Mouse (Mus musculus) frontal cortex, postnatal 25 days (tissue): ENCODE data around the gene Gm9999.
A peak's percentile ranks its signal among the peaks of the same experiment; 100 is the strongest.
"Not testable (repeated sequence)": the region's sequence is repeated elsewhere in the genome, so short reads cannot be mapped to it uniquely, and the experiment has no call there.

Source experiments
- DNase-seq, 2 experiments: peaks; one replicate each; pipeline ENCODE4 v3.0.0; 2022; ENCODE audit warnings: low spot score in 2 of 2

The Gm9999 gene

DNA sequence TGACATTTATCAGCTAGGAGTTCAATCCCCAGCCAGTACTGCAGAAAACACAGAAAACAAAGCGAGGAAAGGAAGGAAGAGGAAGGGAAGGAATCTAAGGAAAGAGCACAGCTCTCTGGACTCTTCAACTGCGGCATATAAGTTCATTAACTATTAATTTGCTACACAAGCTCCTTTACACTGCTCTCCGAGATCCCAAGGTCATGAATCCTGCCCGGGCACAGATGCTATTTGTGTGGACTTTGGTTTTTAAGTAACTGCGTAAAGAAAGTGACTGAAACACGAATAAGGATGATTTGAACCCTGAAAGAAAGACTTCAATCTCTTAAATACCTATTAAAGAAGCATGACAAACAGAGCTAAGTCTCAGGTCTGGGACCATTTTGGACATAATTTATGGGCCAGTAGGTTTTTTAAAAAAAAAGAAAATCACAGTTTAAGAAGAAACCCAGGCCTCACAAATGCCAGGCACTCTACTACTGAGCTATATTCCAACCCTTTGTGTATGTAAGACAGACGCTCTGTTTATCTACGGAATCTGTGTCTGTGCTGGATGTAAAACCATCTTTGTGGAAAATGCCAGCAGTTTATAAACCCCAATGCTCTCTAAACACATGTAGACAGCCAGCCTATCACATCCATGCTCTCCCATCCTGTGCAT is 16.7 kb downstream of the Gm9999 start:
- DNase-seq: no peak

DNA sequence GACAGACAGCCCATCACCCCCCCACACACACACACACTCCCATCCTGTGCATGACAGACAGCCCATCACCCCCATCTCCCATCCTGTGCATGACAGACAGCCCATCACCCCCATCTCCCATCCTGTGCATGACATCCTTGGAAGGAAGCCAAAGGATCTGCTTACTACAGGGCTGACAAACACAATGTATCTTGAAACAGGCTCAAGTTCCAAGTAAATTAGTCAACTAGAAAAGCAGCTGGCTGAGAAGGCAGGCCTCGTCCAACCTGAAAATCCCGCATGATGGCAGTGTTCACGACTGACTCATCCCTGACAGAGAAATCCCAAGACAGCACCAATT is 17.2 kb downstream of the Gm9999 start:
- DNase-seq: no peak

DNA sequence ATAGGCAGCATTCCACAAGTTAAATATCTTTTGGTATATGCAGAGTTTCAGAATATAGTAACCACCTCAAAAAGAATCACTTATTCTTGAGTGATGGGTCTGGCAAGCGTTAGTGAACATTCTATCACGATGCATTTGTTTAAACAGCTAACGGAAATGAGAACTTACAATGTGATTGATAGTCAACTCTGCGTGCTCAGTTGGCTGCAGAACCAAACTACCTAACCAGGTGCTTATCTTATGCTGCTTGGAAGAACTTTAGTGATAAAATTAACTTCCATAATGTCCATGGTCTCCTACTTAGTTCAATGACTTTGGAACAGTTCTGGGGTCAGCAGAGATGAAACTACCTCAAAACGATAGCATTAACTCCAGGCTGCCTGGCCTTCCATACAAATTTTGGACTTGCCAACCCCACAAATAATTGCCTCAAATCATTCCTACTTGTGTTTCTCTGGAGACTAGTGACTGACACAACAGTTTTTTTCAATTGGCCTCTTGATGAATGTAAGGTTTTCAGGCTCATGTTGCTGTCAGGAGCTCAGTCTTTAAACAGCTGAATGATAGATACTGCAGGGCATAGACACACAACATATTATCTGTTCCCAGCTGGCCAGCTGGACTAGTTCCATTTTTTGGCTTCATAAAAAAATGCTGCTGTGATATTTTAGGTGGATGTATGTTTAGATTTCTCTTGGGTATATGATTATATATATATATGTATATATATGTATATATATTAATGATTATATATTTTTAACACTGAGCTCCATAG is 17.9 kb downstream of the Gm9999 start:
- no peak for DNase-seq

DNA sequence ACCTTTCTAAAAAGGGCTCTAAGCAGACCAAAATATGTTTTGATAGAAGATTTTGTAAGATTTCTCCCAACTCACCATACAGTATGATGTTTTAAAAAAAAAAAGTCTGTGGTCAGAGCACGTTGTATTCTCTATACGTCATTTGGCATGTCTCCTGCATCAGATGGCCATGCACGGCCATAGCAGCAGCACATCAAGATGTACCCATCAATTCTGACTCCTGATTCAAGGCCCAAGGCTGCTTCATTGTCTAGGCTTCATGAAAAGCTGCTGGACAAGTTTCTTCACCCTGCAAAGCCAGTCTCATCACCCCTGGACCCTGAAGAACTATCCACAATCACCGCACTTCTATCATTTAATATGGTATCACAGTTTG is 18.5 kb downstream of the Gm9999 start:
- DNase-seq: no peak

DNA sequence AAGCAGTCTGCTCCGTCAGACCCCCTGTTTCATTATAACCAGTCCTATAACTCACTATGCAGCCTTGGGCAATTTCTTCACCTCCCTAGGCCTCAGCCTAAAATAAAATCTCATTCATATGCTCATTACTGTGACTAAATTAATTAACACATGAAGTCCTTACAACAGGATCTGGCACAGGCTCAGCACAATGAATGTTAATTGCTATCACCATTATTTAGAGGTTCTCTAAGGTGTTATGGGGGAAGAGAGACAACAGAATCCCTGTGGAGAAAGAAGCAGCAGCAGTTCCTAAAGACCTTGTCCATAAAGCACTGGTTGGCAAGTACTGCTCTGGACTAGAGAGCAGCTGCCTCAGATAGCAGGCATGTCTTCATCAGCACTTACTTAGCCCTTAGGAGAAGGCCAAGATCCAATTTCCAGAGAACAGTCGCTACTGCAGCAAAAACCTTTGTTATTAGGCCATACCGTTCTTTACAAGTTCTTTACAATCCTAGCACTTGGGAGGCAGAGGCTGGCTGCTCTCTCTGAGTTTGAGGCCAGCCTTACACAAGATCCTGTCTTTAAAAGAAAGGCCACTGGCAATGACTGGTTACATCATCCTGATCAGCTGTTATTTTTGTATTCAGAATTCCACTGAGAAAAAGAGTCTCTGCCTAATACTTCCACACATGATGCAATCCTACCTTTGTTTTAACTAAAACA is 20.2 kb downstream of the Gm9999 start:
- no peak for DNase-seq

DNA sequence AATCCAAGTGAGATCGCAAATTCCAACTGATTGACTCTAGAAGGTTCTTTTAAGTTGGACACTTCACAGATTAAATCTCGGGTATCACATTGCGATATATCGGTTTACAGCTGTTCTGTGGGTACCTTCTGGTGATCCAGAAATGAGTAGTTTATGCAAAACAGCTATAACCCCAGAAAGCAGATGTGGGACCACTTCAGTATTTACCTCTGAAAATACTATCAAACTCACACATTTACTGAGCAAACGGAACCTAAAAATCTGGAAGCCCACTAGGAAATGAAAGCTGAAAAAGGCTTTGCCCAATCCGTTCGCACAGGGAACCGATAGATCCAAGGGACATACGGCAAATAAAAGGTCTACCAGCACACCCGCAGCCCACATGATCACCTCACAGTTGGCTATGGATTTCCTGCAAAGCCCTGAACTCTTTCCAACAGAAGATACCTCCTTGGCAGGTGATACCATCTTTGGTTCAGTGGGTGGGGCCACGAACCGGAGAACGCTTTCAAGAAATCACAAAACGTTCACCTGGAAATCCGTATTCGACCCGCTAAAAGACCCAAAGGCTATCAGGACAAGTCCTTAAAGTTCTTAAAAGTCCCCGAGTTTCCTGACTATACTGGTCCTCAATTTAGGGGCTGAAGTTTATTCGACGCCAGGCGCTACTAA is 23.9 kb downstream of the Gm9999 start:
- DNase-seq: no peak

DNA sequence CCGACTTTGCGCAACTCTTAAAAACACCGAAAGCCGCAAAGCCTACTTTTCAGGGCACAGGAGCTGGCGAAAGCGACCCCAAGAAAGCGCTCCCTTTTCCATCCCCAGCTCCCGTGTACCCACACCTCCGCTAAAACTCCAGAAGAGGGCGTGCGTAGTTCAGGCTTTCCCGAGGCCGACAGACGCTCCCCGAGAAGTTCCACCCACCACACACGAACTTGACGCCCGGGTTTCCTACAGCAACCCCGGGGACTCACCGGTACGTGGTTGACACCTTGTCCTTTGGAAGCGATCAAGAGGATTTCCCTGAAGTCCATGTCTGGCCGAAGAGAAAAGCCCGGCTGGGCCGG is 24.4 kb downstream of the Gm9999 start:
- no peak for DNase-seq

DNA sequence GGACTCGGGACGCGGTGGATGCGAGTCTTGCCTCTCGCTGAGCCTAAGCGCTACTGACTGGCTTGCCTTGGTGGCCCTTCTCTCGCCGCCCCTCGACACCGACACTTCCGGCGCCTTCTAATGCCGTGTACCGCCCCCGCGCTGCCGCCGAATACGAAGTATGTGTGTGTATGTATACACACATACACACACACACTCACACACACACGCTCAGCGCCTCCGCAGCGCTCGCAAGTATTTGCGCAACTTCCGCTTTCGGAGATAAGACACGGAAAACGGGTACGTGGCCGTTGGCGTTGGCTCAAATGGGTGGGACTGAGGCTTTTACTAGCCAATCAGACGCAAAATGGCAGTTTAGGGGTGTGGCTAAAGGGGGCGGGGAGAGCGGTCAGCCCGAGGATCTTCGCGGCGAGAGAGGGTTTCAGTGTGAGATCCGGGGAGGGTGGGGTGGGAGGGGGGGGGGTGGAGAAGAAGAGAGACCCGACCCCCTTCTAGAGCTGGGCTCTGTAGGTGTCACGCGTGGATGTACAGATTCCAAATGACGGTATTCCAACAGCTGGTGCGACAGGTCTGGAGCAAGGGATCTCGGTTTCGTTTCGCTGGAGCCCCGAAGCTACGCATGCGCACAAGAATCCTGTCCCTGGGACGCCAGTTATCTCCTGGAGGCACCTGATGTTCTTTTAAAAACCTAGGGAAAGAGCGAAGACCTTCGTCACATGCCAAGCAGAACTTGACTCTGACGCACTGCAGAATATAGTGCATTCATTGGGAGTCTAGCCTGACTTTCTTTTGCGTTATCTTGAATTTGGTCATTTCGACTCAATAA is 25.0 kb downstream of the Gm9999 start, which contains the start of gene Spty2d1:
Spty2d1 (minus strand) TSS at position 244 of the 826 bp plus-strand sequence.
- DNase-seq: peak; percentile 98 to 99

DNA sequence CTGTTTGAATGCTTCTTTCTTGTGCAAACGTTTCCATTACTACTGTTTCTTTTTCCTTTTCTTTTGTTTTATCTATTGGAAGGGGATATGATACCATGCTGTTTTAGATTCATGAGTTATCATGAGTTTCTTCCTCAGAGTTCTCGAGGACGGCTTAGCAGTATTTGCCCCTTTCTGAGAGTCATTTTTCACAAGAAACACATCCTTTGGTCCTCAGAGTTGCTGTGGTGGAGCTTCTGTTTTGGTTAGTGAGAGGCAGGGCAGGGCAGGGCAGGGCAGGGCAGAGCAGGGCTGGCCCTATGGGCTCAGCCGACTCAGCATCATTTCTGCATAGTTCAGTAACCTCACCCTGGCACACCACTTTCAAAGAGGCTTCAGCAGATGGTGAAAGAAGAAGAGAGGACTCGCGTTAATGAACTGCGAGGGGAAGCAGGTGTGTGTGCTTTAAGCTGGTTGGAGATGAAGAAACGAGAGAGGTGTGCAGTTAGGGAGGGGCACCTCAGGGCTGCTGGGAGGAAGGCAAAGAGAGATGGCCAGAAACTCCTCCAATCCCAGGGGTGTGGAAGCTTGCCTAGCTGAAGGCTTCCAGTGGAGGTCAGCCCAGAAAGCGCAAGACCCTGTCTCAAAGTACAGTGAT is 29.9 kb downstream of the Gm9999 start:
- DNase-seq: no peak

DNA sequence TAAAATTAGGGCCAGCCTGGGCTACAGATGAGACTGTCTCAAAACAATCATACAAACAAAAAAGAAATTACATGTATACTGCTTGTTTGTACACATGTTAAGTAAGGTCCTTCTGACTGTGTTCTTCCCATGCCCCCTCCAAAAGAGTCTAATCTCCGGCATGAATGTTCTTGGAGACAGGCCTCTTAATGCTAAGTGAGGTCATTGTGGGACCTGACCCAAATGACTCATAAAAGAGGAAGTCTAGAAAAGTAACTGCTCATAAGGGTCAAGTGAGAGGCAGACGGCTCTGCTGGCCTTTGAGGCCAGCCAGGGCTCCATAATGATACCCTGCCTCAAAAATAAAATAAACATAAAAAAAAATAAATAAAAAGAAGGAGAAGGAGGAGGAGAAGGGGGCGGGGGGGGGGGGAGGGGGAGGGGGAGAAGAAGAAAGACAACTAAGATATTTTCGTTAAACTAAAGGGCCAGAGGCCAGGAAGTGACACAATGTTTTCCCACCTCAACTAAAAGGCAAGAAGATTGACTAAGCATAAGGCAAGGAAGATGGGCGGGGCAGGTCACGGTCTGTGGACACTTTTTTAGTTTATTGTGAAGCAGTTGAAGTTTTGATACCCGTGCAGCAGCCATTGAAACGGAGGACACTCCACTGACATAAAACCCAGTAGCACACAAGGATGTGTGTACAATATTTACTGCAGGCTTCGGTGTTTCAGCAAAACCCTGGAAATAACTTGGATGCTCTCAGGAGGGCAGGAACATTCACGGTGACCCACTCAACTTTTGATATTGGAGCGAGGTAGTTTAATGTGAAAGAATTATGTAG is 31.4 kb downstream of the Gm9999 start:
- no peak for DNase-seq

DNA sequence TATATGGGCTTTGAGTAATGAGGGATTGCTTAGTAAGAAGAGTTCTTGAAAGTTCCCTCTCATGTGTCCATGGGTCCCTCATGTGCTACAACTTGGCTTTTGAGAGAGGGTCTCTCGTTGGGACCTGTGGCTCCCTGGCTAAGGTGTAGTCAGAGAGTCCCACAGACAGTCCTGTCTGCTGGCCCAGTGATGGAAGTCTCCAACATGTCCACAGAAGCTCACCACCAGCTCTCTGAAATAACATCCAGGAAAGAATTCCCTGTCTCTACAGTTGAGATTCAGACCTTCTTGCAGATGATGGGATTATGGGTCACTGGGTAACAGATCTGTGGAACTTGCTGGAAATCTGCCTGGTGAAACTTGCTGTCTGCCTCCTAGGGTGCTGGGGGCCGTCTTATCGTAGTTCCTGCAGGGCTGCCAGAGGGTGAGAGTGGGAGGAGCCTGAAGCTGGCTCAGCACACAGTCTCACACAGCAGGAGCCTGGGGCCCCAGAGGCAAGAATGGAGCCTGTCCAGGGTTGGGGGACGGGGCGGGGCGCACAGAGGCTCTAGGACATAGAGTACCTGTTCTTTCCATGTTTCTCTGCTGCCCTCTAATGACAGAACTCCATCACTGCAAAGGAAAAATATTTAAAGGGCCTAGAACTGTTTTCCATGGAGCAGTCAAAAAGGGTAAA is 32.1 kb downstream of the Gm9999 start:
- DNase-seq: peak; percentile 48 to 62

DNA sequence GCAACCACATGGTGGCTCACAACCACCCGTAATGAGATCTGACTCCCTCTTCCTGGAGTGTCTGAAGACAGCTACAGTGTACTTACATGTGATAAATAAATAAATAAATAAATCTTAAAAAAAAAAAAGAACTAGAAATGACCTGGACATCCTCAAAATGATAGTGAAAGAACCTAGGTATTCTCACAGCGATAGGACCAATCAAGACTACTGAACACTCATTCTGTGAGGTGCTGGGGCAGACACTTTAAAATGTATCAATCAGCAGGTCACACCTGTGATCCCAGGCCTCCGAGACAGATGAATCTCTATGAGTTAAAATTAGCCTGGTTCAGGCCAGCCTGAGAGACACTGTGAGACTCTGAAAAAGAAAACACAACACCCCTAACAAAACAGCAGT is 33.2 kb downstream of the Gm9999 start:
- DNase-seq: no peak

DNA sequence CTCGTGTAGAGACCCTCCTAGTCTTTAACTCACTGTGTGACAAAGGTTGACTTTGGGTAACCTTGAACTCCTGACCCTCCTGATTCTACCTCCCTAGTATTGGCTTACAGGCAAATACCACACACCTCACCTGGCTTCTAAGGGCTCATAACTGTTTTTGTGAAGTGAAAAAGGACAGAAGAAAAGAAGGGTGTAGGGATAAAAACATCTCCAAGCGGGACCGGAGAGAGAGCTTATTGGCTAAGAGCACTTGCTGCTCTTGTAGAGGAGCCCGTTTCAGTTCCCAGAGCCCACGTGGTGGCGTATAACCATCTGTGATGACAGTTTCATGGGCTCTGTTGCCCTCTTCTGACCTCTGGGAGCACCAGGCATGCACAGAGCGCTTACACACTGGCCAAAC is 33.8 kb downstream of the Gm9999 start:
- no peak for DNase-seq

DNA sequence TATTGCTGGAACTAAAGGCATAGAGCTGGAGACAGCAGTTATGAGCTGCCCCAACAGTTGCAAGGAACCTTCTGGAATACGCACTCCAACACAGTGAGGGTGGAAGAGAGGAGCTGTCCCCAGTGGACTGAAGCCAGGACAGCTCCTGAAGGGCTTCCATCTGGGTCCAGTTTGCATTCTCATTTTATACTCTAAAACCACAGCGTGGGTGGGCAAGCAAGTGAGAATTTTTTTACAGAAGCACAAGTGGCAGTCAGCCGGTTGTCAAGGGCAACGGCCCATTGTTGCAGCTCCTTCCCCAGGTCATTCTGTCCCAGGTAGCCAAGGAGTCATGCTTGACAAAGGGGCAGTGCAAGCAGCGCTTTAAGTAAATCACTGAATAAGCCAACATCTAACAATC is 36.3 kb downstream of the Gm9999 start:
- peak in 1 of 2 experiments; percentile 11 for DNase-seq

DNA sequence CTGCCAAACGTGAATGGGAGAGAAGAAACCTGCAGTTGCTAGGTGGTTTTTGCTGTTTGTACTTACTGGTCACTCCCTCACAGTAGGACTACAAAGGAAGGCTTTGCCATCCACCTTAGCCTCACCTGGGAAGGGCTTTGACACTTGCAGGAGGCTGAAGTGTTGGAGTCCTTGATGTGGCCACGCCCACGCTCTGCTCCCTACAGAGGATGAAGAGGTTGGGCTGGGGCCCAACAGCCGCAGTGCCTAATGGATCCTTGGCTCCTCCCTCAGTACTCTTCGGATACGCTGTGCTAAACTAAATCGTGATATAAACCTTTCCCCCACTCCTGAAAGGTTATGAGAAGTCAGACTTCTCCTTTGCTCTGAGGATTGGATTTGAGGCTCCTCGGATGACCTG is 37.6 kb downstream of the Gm9999 start:
- DNase-seq: no peak

DNA sequence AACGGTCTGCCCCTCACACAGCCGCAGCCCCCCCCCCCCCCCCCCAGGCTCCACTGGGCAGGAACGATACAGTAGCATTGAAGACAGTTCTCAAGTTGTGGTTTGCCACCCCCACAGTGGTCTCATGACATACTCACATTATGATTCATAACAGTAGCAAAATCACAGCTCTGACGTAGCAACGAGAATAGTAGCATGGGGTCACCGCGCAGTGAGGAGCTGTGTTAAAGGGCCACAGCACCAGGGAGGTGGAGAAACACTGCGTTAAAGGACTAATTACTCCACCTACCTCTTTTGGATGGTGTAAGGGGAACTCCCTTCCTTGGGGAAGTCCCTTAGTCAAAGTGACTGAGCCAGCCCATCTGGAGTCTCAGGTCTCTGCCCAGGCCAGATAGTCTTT is 39.1 kb downstream of the Gm9999 start:
- DNase-seq: no peak

DNA sequence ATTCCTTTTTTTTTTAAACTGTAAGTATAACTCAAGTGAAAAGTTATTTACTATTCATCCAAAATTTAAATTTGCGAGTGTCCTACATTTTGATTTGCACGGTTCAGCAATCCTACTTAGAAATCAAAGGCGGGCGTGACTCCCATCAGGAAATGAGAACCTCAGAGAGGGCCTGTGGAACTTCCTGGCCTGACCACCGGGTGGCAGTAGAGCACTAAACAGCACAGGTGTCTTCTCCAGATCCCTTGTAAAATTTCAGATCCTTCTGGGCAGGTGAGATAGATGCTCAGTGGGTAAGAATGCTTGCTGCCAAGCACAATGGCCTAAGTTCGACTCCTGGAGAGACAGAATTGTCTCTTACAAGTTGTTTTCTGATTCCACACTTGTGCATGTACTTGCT is 40.1 kb downstream of the Gm9999 start:
- peak; percentile 87 to 89 for DNase-seq

DNA sequence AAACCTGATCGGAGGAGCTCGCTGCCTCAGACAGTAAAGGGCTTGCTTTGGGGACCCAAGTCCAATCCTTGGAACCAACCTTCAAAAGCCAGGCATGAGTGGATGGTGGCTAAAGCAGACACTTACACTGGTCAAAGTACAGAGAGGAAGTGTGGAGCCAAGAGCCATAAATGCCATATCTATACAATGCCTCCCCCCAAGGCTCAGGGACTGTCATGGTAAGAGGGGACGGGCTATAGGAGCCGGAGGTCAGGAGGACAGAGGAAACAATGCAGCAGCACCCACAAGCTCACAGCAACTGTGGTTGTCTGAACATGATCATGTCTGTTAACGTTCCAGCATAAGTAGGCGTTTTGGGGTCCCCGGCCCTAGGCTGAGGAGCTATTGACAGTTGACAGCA is 41.1 kb downstream of the Gm9999 start:
- no peak for DNase-seq

DNA sequence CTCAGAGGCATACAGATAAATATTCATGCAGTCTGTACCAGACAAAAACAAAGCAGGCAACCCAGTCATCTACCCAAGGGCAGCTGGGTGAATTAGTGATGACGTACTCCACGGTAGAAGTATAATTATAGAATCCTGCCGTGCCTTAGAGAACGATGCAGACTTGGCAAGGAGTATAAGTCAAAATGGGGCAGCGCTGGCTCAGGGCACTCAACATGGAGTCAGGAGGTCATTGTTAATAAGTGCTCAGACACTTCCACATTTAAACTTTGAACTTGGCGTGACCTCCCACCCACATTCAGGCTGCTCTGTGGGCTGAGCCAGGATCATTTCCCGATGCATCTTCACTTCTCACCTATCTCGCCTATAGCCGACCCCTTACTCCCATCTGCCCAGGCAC is 42.0 kb downstream of the Gm9999 start:
- no peak for DNase-seq

DNA sequence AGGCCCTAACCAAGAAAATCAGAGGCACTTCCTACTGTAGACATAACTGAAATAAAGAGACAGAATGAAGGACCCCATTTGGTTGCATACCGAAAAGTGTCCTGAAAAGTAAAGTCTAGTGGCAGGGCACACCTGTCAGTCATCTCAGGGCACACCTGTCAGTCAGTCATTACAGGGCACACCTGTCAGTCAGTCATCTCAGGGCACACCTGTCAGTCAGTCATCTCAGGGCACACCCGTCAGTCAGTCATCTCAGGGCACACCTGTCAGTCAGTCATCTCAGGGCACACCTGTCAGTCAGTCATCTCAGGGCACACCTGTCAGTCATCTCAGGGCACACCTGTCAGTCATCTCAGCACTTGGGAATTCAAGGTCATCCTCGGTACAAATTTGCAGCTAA is 43.5 kb downstream of the Gm9999 start:
- not testable (repeated sequence) for DNase-seq
